Mouse (Mus musculus) thymus, adult 2 months (tissue): ENCODE results near the gene Cbr4.

Source experiments
- CTCF ChIP-seq: fragments of 200-500 bp; IDR thresholded peaks from 2 replicates; pipeline ENCODE4 v1.5.1; 2012; ENCODE audit warnings: mild to moderate bottlenecking, control low read depth, low read length, moderate library complexity, borderline replicate concordance; ENCODE audit not compliant: control insufficient read depth, poor library complexity, insufficient read depth; ENCODE audit errors: extremely low read depth
- POLR2A ChIP-seq: fragments of 200-500 bp; IDR thresholded peaks from 2 replicates; pipeline ENCODE4 v1.6.1; 2012; ENCODE audit warnings: mild to moderate bottlenecking, low read length, control low read depth, moderate library complexity; ENCODE audit not compliant: control insufficient read depth, poor library complexity, insufficient read depth; ENCODE audit errors: extremely low read depth

- no peak for TF ChIP-seq POLR2A
- no peak for TF ChIP-seq CTCF
These were observed 64.7 kb downstream of the Cbr4 start for GRCm38 (mm10) chr8:61552221-61552620.
